Mouse (Mus musculus): Measurements from ENCODE around the gene Crtc1. TPM values are rescaled to one million over a fixed set of nuclear protein-coding genes. Genes with fewer than 3 reads are reported as not detected.
A peak's percentile ranks its signal among the peaks of the same experiment; 100 is the strongest.

Gene Crtc1
- polyA plus RNA-seq, 2 experiments, result 2.9 to 3.9 TPM

- Histone ChIP-seq H3K27ac (no peak overlapping the region), H3K4me1 (replicated peaks; ENCODE audit: control insufficient read depth in 2 of 2, insufficient read depth in 2 of 2, low read length in 1 of 2) (no peaks in the 10 kb centered on the region), H3K36me3 (replicated peaks; ENCODE audit: control insufficient read depth, insufficient read depth, low read depth) (no peaks in the 10 kb centered on the region), H3K27me3 (ENCODE audit: control insufficient read depth, insufficient read depth, low read length) (peaks cover 3% of the 10 kb centered on the region), H3K4me3 (ENCODE audit: insufficient read depth in 1 of 2, low read depth in 2 of 2, low read length in 2 of 2) (no peak overlapping the region), H3K9ac (replicated peaks) (no peak overlapping the region), H3K9me3 (ENCODE audit: control insufficient read depth, low read length) (no peaks in the 10 kb centered on the region), H3K4me2 (ENCODE audit: low read depth) (no peak overlapping the region)
- ATAC-seq (ENCODE audit: insufficient read depth) (peak; percentile 51; the same call in 1 of the 2 replicates), DNase-seq (ENCODE audit: low read depth in 3 of 3, low spot score in 3 of 3) (peak; percentile 43 to 61 (median 49))
- 37% methylated on average over 3 of the region's 3 CpGs for WGBS (ENCODE audit: insufficient replicate concordance)
- peak; percentile 93 for TF ChIP-seq CTCF (IDR thresholded peaks at IDR 0.05; ENCODE audit: low read depth)
- TF ChIP-seq EP300 (IDR thresholded peaks at IDR 0.05; ENCODE audit: low read depth), result no peak
Measured at GRCm38 (mm10) chr8:70383287-70383686, 56.1 kb downstream of the Crtc1 start.

DNA sequence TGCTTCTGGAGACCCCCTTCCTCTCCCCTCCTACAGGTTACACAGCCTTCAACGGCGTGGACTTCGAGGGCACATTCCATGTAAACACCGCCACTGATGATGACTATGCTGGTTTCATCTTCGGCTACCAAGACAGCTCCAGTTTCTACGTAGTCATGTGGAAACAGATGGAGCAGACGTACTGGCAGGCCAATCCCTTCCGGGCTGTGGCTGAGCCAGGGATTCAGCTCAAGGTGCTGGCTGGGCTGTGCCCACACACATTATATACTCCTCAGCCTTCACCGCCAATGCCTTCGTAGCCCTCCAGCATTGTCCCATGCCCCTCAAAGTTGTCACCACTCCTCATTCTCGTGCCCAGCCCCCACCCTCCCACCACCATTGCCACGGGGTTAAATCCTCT, 59.3 kb downstream of the Crtc1 start:
- ATAC-seq (ENCODE audit: insufficient read depth), result no peak
- no peak overlapping the region for H3K9ac ChIP-seq (replicated peaks)

GRCm38 (mm10) chr8:70377049-70377448, 62.3 kb downstream of the Crtc1 start:
- TF ChIP-seq CTCF (IDR thresholded peaks at IDR 0.05; ENCODE audit: low read depth) (peak; percentile 49), EP300 (IDR thresholded peaks at IDR 0.05; ENCODE audit: low read depth) (no peak)
- no peak for ATAC-seq (ENCODE audit: insufficient read depth)
- Histone ChIP-seq H3K4me2 (ENCODE audit: low read depth) (no peak overlapping the region), H3K36me3 (replicated peaks; ENCODE audit: control insufficient read depth, insufficient read depth, low read depth) (no peaks in the 10 kb centered on the region), H3K4me1 (replicated peaks; ENCODE audit: control insufficient read depth in 2 of 2, insufficient read depth in 2 of 2, low read length in 1 of 2) (no peaks in the 10 kb centered on the region; a peak in 3 of 4 replicates), H3K9me3 (ENCODE audit: control insufficient read depth, low read length) (no peaks in the 10 kb centered on the region), H3K9ac (replicated peaks) (no peak overlapping the region), H3K27ac (no peak overlapping the region), H3K27me3 (ENCODE audit: control insufficient read depth, insufficient read depth, low read length) (peaks cover 66% of the 10 kb centered on the region), H3K4me3 (ENCODE audit: insufficient read depth in 1 of 2, low read depth in 2 of 2, low read length in 2 of 2) (no peak overlapping the region)
- DNase-seq (ENCODE audit: low read depth in 3 of 3, low spot score in 3 of 3), result no peak
- 13% methylated on average over 15 of the region's 15 CpGs for WGBS (ENCODE audit: insufficient replicate concordance)

More for the DNA sequence above, 59.3 kb downstream of the Crtc1 start:
- no peak overlapping the region for H3K27ac ChIP-seq
- TF ChIP-seq CTCF (IDR thresholded peaks at IDR 0.05; ENCODE audit: low read depth) (no peak), EP300 (IDR thresholded peaks at IDR 0.05; ENCODE audit: low read depth) (no peak)
- H3K36me3 ChIP-seq (replicated peaks; ENCODE audit: control insufficient read depth, insufficient read depth, low read depth), result no peaks in the 10 kb centered on the region
- no peaks in the 10 kb centered on the region for H3K9me3 ChIP-seq (ENCODE audit: control insufficient read depth, low read length)
- H3K4me3 ChIP-seq (ENCODE audit: insufficient read depth in 1 of 2, low read depth in 2 of 2, low read length in 2 of 2), result no peak overlapping the region
- no peak for DNase-seq (ENCODE audit: low read depth in 3 of 3, low spot score in 3 of 3)
- H3K4me2 ChIP-seq (ENCODE audit: low read depth), result no peak overlapping the region
- H3K27me3 ChIP-seq (ENCODE audit: control insufficient read depth, insufficient read depth, low read length), result peaks cover 35% of the 10 kb centered on the region
- no peaks in the 10 kb centered on the region; a peak in 1 of 4 replicates for H3K4me1 ChIP-seq (replicated peaks; ENCODE audit: control insufficient read depth in 2 of 2, insufficient read depth in 2 of 2, low read length in 1 of 2)
- WGBS (ENCODE audit: insufficient replicate concordance), result 69% methylated on average over 12 of the region's 12 CpGs

DNA sequence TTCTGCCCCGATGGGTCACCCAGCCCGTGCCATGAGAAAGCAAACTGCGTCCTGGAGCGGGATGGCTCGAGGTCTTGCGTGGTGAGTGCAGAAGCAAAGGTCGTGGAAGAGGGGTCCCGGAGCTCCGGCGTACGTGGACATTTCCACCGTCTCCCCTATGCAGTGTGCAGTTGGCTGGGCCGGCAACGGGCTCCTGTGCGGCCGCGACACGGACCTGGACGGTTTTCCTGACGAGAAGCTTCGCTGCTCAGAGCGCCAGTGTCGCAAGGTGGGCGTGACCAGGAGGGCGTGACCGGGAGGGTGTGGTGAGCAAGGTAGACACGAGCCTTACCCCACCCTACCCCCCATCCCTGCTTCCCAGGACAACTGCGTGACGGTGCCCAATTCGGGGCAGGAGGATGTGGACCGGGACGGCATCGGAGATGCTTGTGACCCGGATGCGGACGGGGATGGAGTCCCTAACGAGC, 63.1 kb downstream of the Crtc1 start:
- peak overlapping the region; percentile 8; the same call in 1 of the 2 replicates for H3K4me2 ChIP-seq (ENCODE audit: low read depth)
- H3K27me3 ChIP-seq (ENCODE audit: control insufficient read depth, insufficient read depth, low read length), result peaks cover 73% of the 10 kb centered on the region
- no peak for TF ChIP-seq EP300 (IDR thresholded peaks at IDR 0.05; ENCODE audit: low read depth)
- TF ChIP-seq CTCF (IDR thresholded peaks at IDR 0.05; ENCODE audit: low read depth), result no peak
- no peaks in the 10 kb centered on the region for H3K9me3 ChIP-seq (ENCODE audit: control insufficient read depth, low read length)
- no peak overlapping the region for H3K27ac ChIP-seq
- no peak for ATAC-seq (ENCODE audit: insufficient read depth)
- H3K36me3 ChIP-seq (replicated peaks; ENCODE audit: control insufficient read depth, insufficient read depth, low read depth), result no peaks in the 10 kb centered on the region
- no peak overlapping the region for H3K9ac ChIP-seq (replicated peaks)
- H3K4me3 ChIP-seq (ENCODE audit: insufficient read depth in 1 of 2, low read depth in 2 of 2, low read length in 2 of 2), result peak overlapping the region in 1 of 2 experiments; percentile 4; a peak in 1 of 4 replicates
- WGBS (ENCODE audit: insufficient replicate concordance), result 9% methylated on average over 37 of the region's 37 CpGs
- no peaks in the 10 kb centered on the region; a peak in 3 of 4 replicates for H3K4me1 ChIP-seq (replicated peaks; ENCODE audit: control insufficient read depth in 2 of 2, insufficient read depth in 2 of 2, low read length in 1 of 2)
- DNase-seq (ENCODE audit: low read depth in 3 of 3, low spot score in 3 of 3), result no peak

DNA sequence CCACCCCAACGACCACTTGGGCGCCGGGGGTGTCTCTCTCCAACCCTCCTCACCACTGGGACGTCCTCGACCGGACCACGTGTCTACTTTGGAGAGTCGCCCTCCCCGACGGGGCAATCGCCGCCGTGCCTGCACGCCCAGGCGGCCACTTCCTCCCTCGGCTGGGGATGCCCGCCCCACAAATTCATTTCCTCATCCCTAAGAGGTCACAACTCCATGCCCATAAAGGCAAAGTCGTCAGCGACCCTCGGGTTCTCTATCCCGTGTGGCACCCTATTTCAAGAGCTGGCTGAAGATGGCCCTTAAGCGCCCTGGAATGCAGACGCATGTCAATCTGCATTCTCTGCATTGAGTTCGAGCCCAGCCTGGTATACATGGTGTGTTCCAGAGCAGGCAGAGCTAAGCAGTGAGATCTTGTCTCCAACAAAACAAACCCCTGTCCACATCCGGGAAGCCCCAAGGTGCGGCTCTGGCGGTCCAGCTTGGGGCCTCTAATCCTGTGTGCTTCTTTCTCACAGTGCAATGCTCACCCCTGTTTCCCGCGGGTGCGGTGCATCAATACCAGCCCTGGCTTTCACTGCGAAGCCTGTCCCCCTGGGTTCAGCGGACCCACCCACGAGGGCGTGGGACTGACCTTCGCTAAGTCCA, 64.0 kb downstream of the Crtc1 start:
- Histone ChIP-seq H3K4me2 (ENCODE audit: low read depth) (no peak overlapping the region; the same call in 1 of the 2 replicates), H3K4me1 (replicated peaks; ENCODE audit: control insufficient read depth in 2 of 2, insufficient read depth in 2 of 2, low read length in 1 of 2) (no peaks in the 10 kb centered on the region; a peak in 3 of 4 replicates), H3K27me3 (ENCODE audit: control insufficient read depth, insufficient read depth, low read length) (peaks cover 73% of the 10 kb centered on the region), H3K9ac (replicated peaks) (no peak overlapping the region), H3K4me3 (ENCODE audit: insufficient read depth in 1 of 2, low read depth in 2 of 2, low read length in 2 of 2) (no peak overlapping the region; a peak in 1 of 4 replicates), H3K36me3 (replicated peaks; ENCODE audit: control insufficient read depth, insufficient read depth, low read depth) (no peaks in the 10 kb centered on the region), H3K27ac (no peak overlapping the region), H3K9me3 (ENCODE audit: control insufficient read depth, low read length) (no peaks in the 10 kb centered on the region)
- TF ChIP-seq EP300 (IDR thresholded peaks at IDR 0.05; ENCODE audit: low read depth) (no peak), CTCF (IDR thresholded peaks at IDR 0.05; ENCODE audit: low read depth) (no peak)
- DNase-seq (ENCODE audit: low read depth in 3 of 3, low spot score in 3 of 3) (no peak), ATAC-seq (ENCODE audit: insufficient read depth) (peak; percentile 15; the same call in 1 of the 2 replicates)
- WGBS (ENCODE audit: insufficient replicate concordance), result 7% methylated on average over 35 of the region's 35 CpGs

Data from liver, embryonic 14.5 days (tissue).